Mouse (Mus musculus): ENCODE results near the gene Chchd4. TPM values are rescaled to one million over a fixed set of nuclear protein-coding genes. Genes with fewer than 3 reads are reported as not detected.

The Chchd4 gene
- 12.7 and 16.0 TPM in 2 replicates for polyA plus RNA-seq (2012; rRNA removed)

DNA sequence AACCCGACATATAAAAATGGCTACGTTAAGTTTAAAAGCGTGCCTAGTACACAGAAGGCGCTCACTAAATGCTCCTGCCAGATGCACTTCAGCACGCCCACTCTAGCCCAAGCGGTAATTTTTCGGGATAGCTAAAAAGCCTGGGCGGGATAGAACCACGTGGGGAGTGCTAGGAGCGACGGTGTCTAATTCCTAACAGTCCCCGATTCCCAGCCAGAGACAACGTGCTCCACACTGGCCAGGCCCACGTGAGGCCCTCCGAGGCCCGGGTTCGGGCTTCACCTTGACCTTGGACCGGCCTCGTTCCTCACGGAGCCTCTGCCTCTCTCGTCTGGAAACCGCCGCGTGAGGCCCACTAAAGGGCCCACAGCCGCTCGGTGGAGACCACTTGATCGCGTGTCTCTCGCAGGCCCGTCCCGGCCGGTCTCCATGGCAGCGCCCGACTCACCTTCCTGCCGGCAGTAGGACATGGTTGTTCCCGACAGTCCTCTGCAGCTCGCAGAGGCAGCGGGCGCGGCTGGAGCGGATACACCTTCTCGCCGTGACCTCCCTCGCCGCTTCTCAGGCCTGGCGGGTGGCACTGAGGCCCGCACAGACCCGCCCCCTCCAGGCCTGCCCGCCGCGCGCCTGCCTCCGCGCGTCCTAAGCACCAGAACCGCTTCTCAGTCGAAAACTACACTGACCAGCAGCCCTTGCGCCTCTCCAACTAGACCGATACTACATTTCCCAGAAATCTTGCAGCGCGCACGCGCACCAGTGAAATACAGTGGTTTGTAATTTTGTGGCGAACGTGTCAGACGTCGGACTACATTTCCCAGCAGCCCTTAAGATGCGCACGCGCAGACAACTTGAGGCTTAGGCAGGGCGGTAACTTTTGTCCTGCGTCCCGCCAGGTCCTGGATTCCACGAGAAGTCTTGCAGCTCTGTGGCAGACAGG lies at the start of gene Chchd4, which contains the start of gene Tmem43:
Chchd4 (minus strand) TSS at position 679 of the 937 bp plus-strand sequence.
Tmem43 (plus strand) TSS at position 836 of the 937 bp plus-strand sequence.
- peaks cover 8% of the 10 kb centered on the region; the same call in 1 of the 2 replicates for H3K4me1 ChIP-seq (ENCODE audit: control insufficient read depth, insufficient read depth, low read length)
- no peaks in the 10 kb centered on the region for H3K27me3 ChIP-seq (replicated peaks; ENCODE audit: control insufficient read depth, insufficient read depth, low read length)
- peak within 1 kb of the TSS; percentile 58 for H3K27ac ChIP-seq (ENCODE audit: insufficient read depth, low read depth, low read length)
- TF ChIP-seq CTCF (conservative IDR thresholded peaks at IDR 0.05; ENCODE audit: insufficient read depth, insufficient read length, low read depth, low read length), result no peak
- TF ChIP-seq POLR2A (IDR thresholded peaks at IDR 0.05; ENCODE audit: low read depth, low read length), result no peak
- peak within 1 kb of the TSS; percentile 71 for H3K4me3 ChIP-seq (ENCODE audit: insufficient read depth, low read depth, low read length)
- no peaks in the 10 kb centered on the region; the same call in 1 of the 2 replicates for H3K36me3 ChIP-seq (ENCODE audit: control insufficient read depth, insufficient read depth, low read length)
- WGBS, result 1% methylated on average over 74 of the region's 74 CpGs
- peak; percentile 100 for DNase-seq

- Histone ChIP-seq H3K27me3 (replicated peaks; ENCODE audit: control insufficient read depth, insufficient read depth, low read length) (no peaks in the 10 kb centered on the region), H3K4me1 (ENCODE audit: control insufficient read depth, insufficient read depth, low read length) (peaks cover 4% of the 10 kb centered on the region), H3K36me3 (ENCODE audit: control insufficient read depth, insufficient read depth, low read length) (no peaks in the 10 kb centered on the region; the same call in none of the 2 replicates), H3K27ac (ENCODE audit: insufficient read depth, low read depth, low read length) (no peak overlapping the region), H3K4me3 (ENCODE audit: insufficient read depth, low read depth, low read length) (no peak overlapping the region)
- DNase-seq, result no peak
- TF ChIP-seq CTCF (conservative IDR thresholded peaks at IDR 0.05; ENCODE audit: insufficient read depth, insufficient read length, low read depth, low read length), result no peak
- 93% methylated on average over 5 of the region's 5 CpGs for WGBS
Observed at GRCm38 (mm10) chr6:91522816-91523215, 49.5 kb upstream of the Chchd4 start.

- Histone ChIP-seq H3K4me1 (ENCODE audit: control insufficient read depth, insufficient read depth, low read length) (peaks cover 4% of the 10 kb centered on the region; the same call in 1 of the 2 replicates), H3K27ac (ENCODE audit: insufficient read depth, low read depth, low read length) (no peak overlapping the region), H3K36me3 (ENCODE audit: control insufficient read depth, insufficient read depth, low read length) (no peaks in the 10 kb centered on the region; the same call in none of the 2 replicates), H3K4me3 (ENCODE audit: insufficient read depth, low read depth, low read length) (no peak overlapping the region), H3K27me3 (replicated peaks; ENCODE audit: control insufficient read depth, insufficient read depth, low read length) (no peaks in the 10 kb centered on the region)
- DNase-seq, result no peak
- TF ChIP-seq POLR2A (IDR thresholded peaks at IDR 0.05; ENCODE audit: low read depth, low read length) (no peak), CTCF (conservative IDR thresholded peaks at IDR 0.05; ENCODE audit: insufficient read depth, insufficient read length, low read depth, low read length) (no peak)
- 76% methylated on average over 7 of the region's 7 CpGs for WGBS
Observed at GRCm38 (mm10) chr6:91518454-91519020, 45.2 kb upstream of the Chchd4 start.

- WGBS, result under 1% methylated on average over 80 of the region's 80 CpGs
- DNase-seq, result peak; percentile 99
- Histone ChIP-seq H3K4me3 (ENCODE audit: insufficient read depth, low read depth, low read length) (peak within 1 kb of the TSS; percentile 77), H3K27me3 (replicated peaks; ENCODE audit: control insufficient read depth, insufficient read depth, low read length) (no peaks in the 10 kb centered on the region), H3K36me3 (ENCODE audit: control insufficient read depth, insufficient read depth, low read length) (no peaks in the 10 kb centered on the region; the same call in 1 of the 2 replicates), H3K27ac (ENCODE audit: insufficient read depth, low read depth, low read length) (peak within 1 kb of the TSS; percentile 76), H3K4me1 (ENCODE audit: control insufficient read depth, insufficient read depth, low read length) (peaks cover 4% of the 10 kb centered on the region; the same call in 1 of the 2 replicates)
- no peak for TF ChIP-seq POLR2A (IDR thresholded peaks at IDR 0.05; ENCODE audit: low read depth, low read length)
- TF ChIP-seq CTCF (conservative IDR thresholded peaks at IDR 0.05; ENCODE audit: insufficient read depth, insufficient read length, low read depth, low read length), result no peak
Observed at GRCm38 (mm10) chr6:91515545-91516449, 42.5 kb upstream of the Chchd4 start, which contains the start of the genes Xpc and Lsm3. Gene Xpc, minus strand, starts transcription at chr6:91515888. Gene Lsm3, plus strand, starts transcription at chr6:91515928.

GRCm38 (mm10) chr6:91514737-91515362 lies 41.5 kb upstream of the Chchd4 start:
- Histone ChIP-seq H3K4me3 (ENCODE audit: insufficient read depth, low read depth, low read length) (peak overlapping the region; percentile 77), H3K27me3 (replicated peaks; ENCODE audit: control insufficient read depth, insufficient read depth, low read length) (no peaks in the 10 kb centered on the region), H3K27ac (ENCODE audit: insufficient read depth, low read depth, low read length) (peak overlapping the region; percentile 76), H3K4me1 (ENCODE audit: control insufficient read depth, insufficient read depth, low read length) (peaks cover 4% of the 10 kb centered on the region; the same call in 1 of the 2 replicates), H3K36me3 (ENCODE audit: control insufficient read depth, insufficient read depth, low read length) (no peaks in the 10 kb centered on the region; the same call in 1 of the 2 replicates)
- WGBS, result 13% methylated on average over 10 of the region's 10 CpGs
- no peak for TF ChIP-seq CTCF (conservative IDR thresholded peaks at IDR 0.05; ENCODE audit: insufficient read depth, insufficient read length, low read depth, low read length)
- no peak for TF ChIP-seq POLR2A (IDR thresholded peaks at IDR 0.05; ENCODE audit: low read depth, low read length)
- no peak for DNase-seq

DNA sequence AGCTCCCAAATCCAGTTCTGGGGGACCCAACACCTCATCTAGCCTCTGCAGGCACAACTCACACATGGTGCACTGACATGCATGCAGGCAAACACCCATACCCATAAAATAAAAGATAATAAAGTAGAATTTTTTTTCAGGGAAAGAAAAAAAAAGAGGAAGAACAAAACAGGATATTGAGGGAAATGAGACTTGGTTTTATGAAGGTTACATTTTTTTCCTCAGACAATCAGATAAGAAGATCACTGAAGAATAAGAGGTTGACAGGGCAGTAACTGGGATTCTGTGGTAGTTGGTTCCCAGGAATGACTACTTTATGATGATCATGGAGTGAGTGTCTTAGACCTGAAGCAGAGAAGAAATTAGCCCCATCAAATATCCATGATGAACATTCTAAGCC lies 40.8 kb upstream of the Chchd4 start:
- H3K36me3 ChIP-seq (ENCODE audit: control insufficient read depth, insufficient read depth, low read length), result no peaks in the 10 kb centered on the region; the same call in 1 of the 2 replicates
- TF ChIP-seq POLR2A (IDR thresholded peaks at IDR 0.05; ENCODE audit: low read depth, low read length) (no peak), CTCF (conservative IDR thresholded peaks at IDR 0.05; ENCODE audit: insufficient read depth, insufficient read length, low read depth, low read length) (no peak)
- no peak for DNase-seq
- H3K4me3 ChIP-seq (ENCODE audit: insufficient read depth, low read depth, low read length), result no peak overlapping the region
- no peak overlapping the region for H3K27ac ChIP-seq (ENCODE audit: insufficient read depth, low read depth, low read length)
- no peaks in the 10 kb centered on the region for H3K27me3 ChIP-seq (replicated peaks; ENCODE audit: control insufficient read depth, insufficient read depth, low read length)
- peaks cover 4% of the 10 kb centered on the region; the same call in 1 of the 2 replicates for H3K4me1 ChIP-seq (ENCODE audit: control insufficient read depth, insufficient read depth, low read length)
